Mouse (Mus musculus) layer of hippocampus, postnatal 25 days (tissue): ENCODE results near the gene Arhgap20. TPM values are rescaled to one million over a fixed set of nuclear protein-coding genes. Genes with fewer than 3 reads are reported as not detected.

Source experiments
- DNase-seq, 2 experiments: peaks; one replicate each; pipeline ENCODE4 v3.0.0; 2022; ENCODE audit warnings: mixed read lengths in 2 of 2, low spot score in 1 of 2; ENCODE audit errors: extremely low spot score in 1 of 2
- total RNA-seq, 2 experiments: library from RNA; stranded (reverse); gene quantifications; 2 replicates each; pipeline ENCODE4 v1.2.3; 2021

Gene Arhgap20
- total RNA-seq, 2 experiments from 2014 or later, result 59.5 to 60.5 TPM

DNA sequence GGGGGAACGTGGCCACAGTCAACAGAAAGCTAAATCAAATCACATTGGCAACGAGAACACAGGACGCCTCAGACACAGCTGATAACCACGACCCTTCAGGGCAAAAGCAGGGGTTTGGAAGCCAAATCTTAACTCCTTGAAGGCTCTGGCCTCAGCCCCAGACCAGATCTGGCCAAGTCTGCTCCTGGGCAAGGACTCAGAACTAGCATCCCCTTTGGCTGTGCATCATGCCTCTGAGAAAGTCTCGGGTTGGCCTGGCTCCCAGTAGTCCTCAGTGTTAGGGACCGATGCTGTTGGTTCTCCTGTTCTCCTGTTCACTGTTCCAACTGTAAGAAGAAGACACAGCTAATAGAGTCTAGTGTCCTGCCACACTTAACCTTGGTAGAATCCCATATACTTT is 30.1 kb downstream of the Arhgap20 start:
- DNase-seq, result no peak

- DNase-seq, result no peak
These were observed 33.1 kb downstream of the Arhgap20 start for GRCm38 (mm10) chr9:51798251-51798650.

DNA sequence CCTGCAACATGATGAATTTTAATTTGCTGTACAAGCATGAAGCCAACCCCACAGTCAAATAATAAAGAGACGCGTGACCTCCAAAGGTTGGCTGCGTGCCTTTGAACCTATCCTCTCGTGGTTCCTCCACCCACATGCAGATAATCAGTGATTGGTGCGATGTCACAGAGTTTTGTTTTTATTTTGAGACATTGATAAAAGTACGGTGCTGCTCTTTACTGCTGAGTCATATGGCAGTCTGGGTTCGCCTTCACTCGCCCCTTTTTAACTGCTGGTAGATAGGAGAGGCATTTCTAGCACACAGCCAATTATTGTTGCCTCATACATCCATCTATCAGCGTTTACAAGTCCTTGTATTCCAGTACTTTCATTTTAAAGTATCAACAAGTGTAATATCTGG is 34.0 kb downstream of the Arhgap20 start:
- no peak for DNase-seq

- no peak for DNase-seq
These were observed 42.1 kb downstream of the Arhgap20 start for GRCm38 (mm10) chr9:51807272-51807671.

GRCm38 (mm10) chr9:51812931-51813330 is 47.8 kb downstream of the Arhgap20 start:
- no peak for DNase-seq

GRCm38 (mm10) chr9:51824516-51824915 is 59.4 kb downstream of the Arhgap20 start:
- no peak for DNase-seq

GRCm38 (mm10) chr9:51831596-51831995 is 66.5 kb downstream of the Arhgap20 start:
- DNase-seq, result no peak

DNA sequence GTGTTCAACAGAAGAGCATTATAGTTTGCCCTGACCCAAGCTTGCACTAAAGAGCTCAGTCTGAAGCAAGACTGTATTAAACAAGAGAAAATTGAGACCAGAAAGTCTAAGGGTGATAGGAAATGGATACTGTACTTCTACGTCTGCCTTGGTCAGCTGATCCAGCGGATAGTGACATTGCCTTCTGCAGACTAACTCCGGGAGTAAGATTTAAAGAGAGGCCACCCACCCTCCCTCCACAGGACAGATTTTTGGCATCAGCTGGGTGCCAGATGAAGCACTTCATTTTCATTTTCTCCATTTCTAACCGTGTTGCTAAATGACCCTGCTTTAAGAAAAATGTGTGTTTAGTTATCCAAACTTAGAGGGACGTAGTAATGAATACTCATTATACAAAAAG is 67.2 kb downstream of the Arhgap20 start:
- DNase-seq, result no peak

GRCm38 (mm10) chr9:51837716-51838115 is 72.6 kb downstream of the Arhgap20 start:
- no peak for DNase-seq

- DNase-seq, result no peak
These were observed 78.1 kb downstream of the Arhgap20 start for GRCm38 (mm10) chr9:51843216-51843615.

GRCm38 (mm10) chr9:51845796-51846195 is 80.7 kb downstream of the Arhgap20 start:
- no peak for DNase-seq

GRCm38 (mm10) chr9:51853772-51854171 is 88.6 kb downstream of the Arhgap20 start:
- DNase-seq, result no peak

DNA sequence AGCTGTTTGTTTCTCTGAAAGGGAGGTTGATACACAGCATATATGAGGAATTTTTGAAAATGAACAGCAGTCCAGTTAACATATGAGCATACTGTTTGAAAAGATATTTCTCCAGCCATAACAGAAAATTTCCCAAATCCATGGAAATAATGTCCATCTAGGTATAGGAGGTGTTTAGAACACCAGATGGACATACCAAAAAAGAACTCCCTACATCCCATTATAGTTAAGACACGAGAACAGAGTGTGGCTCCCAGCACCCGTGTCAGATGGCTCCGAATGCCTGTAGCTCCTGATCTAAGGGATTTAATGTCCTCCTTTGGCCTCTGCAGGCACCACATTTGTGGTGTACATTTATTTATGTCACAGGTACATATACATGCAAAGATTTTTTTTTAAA is 99.1 kb downstream of the Arhgap20 start:
- no peak for DNase-seq

- no peak for DNase-seq
These were observed 101.5 kb downstream of the Arhgap20 start for GRCm38 (mm10) chr9:51866634-51867033.

- DNase-seq, result no peak
These were observed 103.9 kb downstream of the Arhgap20 start for GRCm38 (mm10) chr9:51869056-51869455.

DNA sequence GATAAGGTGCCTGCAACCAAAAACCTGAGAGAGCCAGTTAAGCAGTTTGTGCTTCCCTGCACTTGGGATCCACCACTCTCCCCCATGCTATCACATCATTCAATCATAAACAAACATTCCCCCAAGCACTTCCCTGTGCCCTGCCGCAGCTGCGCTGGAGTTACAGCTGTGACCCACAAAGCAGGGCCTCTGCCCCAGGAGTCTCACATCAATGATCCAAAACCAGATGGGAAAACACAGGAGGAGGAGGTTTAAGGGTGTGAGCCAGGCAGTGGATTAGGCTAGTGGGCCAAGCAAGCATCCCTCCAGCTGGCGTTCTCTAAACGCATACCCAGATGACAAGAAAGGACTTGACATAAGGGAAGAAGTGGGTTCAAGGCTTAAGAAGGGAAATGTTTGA is 109.2 kb downstream of the Arhgap20 start:
- DNase-seq, result no peak

DNA sequence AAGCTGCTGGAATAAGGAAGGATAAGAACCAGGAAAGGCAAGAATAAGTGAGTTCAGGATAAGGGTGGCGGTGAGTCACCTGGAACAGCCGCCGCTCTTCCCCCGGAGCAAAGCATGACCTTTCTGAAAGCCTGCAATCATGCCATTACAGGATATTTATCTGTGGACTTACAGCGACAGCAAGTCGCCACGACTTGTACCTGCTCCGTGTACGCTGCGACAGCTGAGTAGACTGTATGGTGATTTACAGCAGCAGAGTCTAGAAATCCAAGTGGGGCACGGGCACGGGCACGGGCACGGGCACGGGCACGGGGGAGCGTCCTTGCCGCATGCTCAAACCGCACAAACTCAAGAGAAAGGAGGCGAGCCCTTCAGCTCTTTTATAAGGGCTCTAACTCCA is 110.4 kb downstream of the Arhgap20 start:
- no peak for DNase-seq

DNA sequence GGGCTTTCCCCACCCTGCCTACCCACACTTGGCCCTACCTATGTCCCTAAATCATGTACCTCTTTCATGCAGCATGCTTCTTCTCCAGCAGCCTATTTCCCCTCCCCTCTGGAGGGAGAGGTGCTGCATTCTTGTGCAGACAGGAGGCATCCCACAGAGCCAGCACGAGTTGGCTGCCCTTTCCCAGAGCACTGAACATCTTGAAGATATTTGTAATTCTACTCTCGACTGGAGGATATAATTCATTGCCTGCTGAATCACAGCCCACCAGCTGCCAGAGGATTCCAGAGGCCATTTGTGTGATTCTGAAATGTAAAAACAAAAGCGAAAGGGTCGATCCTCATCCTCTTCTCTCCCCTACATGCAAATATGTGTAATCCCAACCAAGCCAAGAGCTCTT is 116.2 kb downstream of the Arhgap20 start:
- DNase-seq, result no peak

DNA sequence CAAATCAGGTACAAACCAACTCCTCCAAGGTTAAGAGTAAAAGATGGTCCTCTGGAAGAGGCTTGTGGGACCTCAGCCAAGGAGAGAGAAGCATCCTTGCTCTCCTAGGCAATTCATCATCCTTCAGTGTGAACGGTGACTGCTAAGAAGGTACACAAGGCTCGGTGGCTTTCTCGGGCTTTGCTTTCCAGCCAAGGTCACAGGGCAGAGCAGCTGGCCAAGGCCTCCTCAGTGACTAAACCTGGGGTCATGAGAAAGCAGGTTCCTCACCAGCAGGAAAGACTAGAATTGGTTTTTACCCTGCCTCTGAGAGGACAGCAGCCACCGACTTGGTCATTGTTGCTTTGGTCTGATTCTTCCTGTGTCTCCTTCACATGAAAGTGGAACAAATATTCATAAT is 116.7 kb downstream of the Arhgap20 start:
- no peak for DNase-seq

- no peak for DNase-seq
These were observed 118.2 kb downstream of the Arhgap20 start for GRCm38 (mm10) chr9:51883319-51883718.

DNA sequence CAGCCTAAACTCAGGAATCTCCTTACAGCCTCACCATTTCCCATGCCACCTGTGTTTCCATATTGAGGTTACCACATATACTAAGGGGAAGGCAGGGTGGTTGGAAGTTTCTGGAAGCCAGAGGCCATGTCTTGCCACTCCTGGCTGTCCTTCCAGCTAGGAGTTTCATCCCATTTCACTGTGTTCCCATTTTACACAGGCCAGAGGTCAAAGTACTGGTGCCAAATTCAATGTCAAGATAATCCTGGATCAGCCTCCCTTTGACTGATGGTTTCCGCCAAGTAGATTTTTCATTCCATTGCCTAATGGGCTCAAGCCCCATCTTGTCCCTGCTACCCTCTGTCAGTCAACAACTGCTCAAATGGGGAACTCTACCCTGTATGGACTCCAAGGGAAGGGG is 127.8 kb downstream of the Arhgap20 start:
- no peak for DNase-seq
